Mouse (Mus musculus) T-helper 2 cell (primary cell): ENCODE data around the gene Pitpnb.

Source experiments
- in situ Hi-C: fragments of 300-600 bp; cut with MboI, MseI; formaldehyde crosslinking; loops from one replicate; pipeline ENCODE4 v1.15.1; 2025; ENCODE audit warnings: high pct_unique_total_duplicates

Pitpnb gene

GRCm38 (mm10) chr5:111396199-111396598, 65.6 kb downstream of the Pitpnb start:
- in situ Hi-C loops = no loop called here

- in situ Hi-C loops = no loop called here
These were observed 67.9 kb downstream of the Pitpnb start for GRCm38 (mm10) chr5:111398471-111398870.

GRCm38 (mm10) chr5:111399271-111399670, 68.7 kb downstream of the Pitpnb start:
- in situ Hi-C loops = no loop called here

- in situ Hi-C loops = loop anchor here (10.0 kb wide), 1 partner anchor 753 kb away; no protein-coding TSS in a partner anchor
These were observed 71.5 kb downstream of the Pitpnb start for GRCm38 (mm10) chr5:111401879-111402650.

- in situ Hi-C loops = loop anchor here (10.0 kb wide), 1 partner anchor 752 kb away; no protein-coding TSS in a partner anchor
These were observed 72.1 kb downstream of the Pitpnb start for GRCm38 (mm10) chr5:111402651-111402996.

GRCm38 (mm10) chr5:111404721-111405120, 74.2 kb downstream of the Pitpnb start:
- in situ Hi-C loops = loop anchor here (10.0 kb wide), 1 partner anchor 750 kb away; no protein-coding TSS in a partner anchor

- in situ Hi-C loops = loop anchor here (10.0 kb wide), 1 partner anchor 746 kb away; no protein-coding TSS in a partner anchor
These were observed 78.0 kb downstream of the Pitpnb start for GRCm38 (mm10) chr5:111408470-111409105.

GRCm38 (mm10) chr5:111409412-111410044, 79.0 kb downstream of the Pitpnb start:
- in situ Hi-C loops = loop anchor here (10.0 kb wide), 1 partner anchor 745 kb away; no protein-coding TSS in a partner anchor

- in situ Hi-C loops = no loop called here
These were observed 80.1 kb downstream of the Pitpnb start for GRCm38 (mm10) chr5:111410665-111411064.

GRCm38 (mm10) chr5:111414192-111414591, 83.6 kb downstream of the Pitpnb start:
- in situ Hi-C loops = no loop called here

GRCm38 (mm10) chr5:111414770-111415249, 84.2 kb downstream of the Pitpnb start:
- in situ Hi-C loops = no loop called here

GRCm38 (mm10) chr5:111415575-111415974, 85.0 kb downstream of the Pitpnb start:
- in situ Hi-C loops = no loop called here

GRCm38 (mm10) chr5:111416048-111416447, 85.5 kb downstream of the Pitpnb start:
- in situ Hi-C loops = no loop called here

GRCm38 (mm10) chr5:111416591-111417374, 86.2 kb downstream of the Pitpnb start, which contains the start of gene Mn1:
Gene Mn1 (plus strand): TSS chr5:111417362.
- in situ Hi-C loops = no loop called here

- in situ Hi-C loops = no loop called here
These were observed 87.0 kb downstream of the Pitpnb start for GRCm38 (mm10) chr5:111417378-111418131.

GRCm38 (mm10) chr5:111418202-111419120, 87.9 kb downstream of the Pitpnb start:
- in situ Hi-C loops = no loop called here

- in situ Hi-C loops = no loop called here
These were observed 88.7 kb downstream of the Pitpnb start for GRCm38 (mm10) chr5:111419121-111419881.

- in situ Hi-C loops = no loop called here
These were observed 89.6 kb downstream of the Pitpnb start for GRCm38 (mm10) chr5:111420011-111420691.
